Mouse (Mus musculus): Measurements from ENCODE around the gene Cym. TPM values are rescaled to one million over a fixed set of nuclear protein-coding genes. Genes with fewer than 3 reads are reported as not detected.

The Cym gene
- total and polyA plus RNA-seq, 2 experiments from 2014 or later = 0.22 to 0.53 TPM

- 72% methylated on average over 5 of the region's 5 CpGs for WGBS
These were observed 6.9 kb downstream of the Cym start for GRCm38 (mm10) chr3:107214606-107215005.

DNA sequence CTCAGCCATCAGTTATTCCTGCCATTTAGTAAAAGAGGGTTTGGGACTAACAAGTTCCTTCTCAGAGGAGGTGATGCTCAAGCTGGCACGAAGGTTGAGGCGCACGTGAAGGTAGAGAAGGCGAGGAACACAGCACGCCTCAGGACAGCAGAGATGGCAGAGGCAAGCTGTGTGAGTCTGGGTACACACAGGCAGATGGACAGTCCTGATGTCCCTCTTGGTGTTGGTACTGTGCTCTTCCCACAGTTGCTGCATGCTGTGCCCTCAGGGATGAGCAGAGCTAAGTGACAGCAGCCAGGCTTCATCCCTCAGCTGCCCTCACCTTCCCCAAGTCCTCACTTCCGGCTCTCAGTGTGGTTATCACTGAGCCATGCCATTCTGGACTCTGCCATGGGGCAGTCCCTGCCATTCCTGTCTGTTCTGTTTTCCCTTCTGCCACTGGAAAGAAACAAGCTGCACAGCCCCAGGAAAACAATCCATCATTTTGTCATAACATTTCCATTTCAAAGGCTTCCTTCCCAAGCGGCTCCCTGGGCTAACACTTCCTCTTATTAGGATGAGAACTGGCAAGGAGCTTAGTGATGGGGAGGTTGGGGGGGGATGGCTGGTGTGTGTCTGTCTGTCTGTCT lies 13.8 kb downstream of the Cym start:
- Histone ChIP-seq H3K4me3 (ENCODE audit: low read depth, low read length) (no peak overlapping the region), H3K27ac (ENCODE audit: low read depth) (no peak overlapping the region), H3K4me2 (ENCODE audit: low read depth, low read length) (no peak overlapping the region), H3K27me3 (ENCODE audit: control insufficient read depth, insufficient read depth, low read length) (no peaks in the 10 kb centered on the region), H3K36me3 (replicated peaks; ENCODE audit: control insufficient read depth, insufficient read depth, low read length) (no peaks in the 10 kb centered on the region), H3K4me1 (ENCODE audit: control insufficient read depth, insufficient read depth) (no peaks in the 10 kb centered on the region), H3K9me3 (replicated peaks; ENCODE audit: control insufficient read depth, low read length) (no peaks in the 10 kb centered on the region), H3K9ac (replicated peaks; ENCODE audit: low read depth, low read length) (no peak overlapping the region)
- DNase-seq (ENCODE audit: low spot score) = no peak
- ATAC-seq (ENCODE audit: insufficient read depth, low read depth) = no peak
- WGBS = 60% methylated on average over 7 of the region's 7 CpGs
- no peak for TF ChIP-seq CTCF (IDR thresholded peaks at IDR 0.05; ENCODE audit: low read depth)

More at GRCm38 (mm10) chr3:107214606-107215005, 6.9 kb downstream of the Cym start:
- Histone ChIP-seq H3K4me1 (ENCODE audit: control insufficient read depth, insufficient read depth) (no peaks in the 10 kb centered on the region), H3K4me3 (ENCODE audit: low read depth, low read length) (no peak overlapping the region), H3K4me2 (ENCODE audit: low read depth, low read length) (no peak overlapping the region), H3K27me3 (ENCODE audit: control insufficient read depth, insufficient read depth, low read length) (peaks cover 5% of the 10 kb centered on the region; the same call in 1 of the 2 replicates), H3K9ac (replicated peaks; ENCODE audit: low read depth, low read length) (no peak overlapping the region), H3K27ac (ENCODE audit: low read depth) (no peak overlapping the region), H3K36me3 (replicated peaks; ENCODE audit: control insufficient read depth, insufficient read depth, low read length) (no peaks in the 10 kb centered on the region), H3K9me3 (replicated peaks; ENCODE audit: control insufficient read depth, low read length) (no peaks in the 10 kb centered on the region)
- TF ChIP-seq CTCF (IDR thresholded peaks at IDR 0.05; ENCODE audit: low read depth) (no peak), EP300 (IDR thresholded peaks at IDR 0.05; ENCODE audit: low read depth) (no peak)
- DNase-seq (ENCODE audit: low spot score) (no peak), ATAC-seq (ENCODE audit: insufficient read depth, low read depth) (no peak)

DNA sequence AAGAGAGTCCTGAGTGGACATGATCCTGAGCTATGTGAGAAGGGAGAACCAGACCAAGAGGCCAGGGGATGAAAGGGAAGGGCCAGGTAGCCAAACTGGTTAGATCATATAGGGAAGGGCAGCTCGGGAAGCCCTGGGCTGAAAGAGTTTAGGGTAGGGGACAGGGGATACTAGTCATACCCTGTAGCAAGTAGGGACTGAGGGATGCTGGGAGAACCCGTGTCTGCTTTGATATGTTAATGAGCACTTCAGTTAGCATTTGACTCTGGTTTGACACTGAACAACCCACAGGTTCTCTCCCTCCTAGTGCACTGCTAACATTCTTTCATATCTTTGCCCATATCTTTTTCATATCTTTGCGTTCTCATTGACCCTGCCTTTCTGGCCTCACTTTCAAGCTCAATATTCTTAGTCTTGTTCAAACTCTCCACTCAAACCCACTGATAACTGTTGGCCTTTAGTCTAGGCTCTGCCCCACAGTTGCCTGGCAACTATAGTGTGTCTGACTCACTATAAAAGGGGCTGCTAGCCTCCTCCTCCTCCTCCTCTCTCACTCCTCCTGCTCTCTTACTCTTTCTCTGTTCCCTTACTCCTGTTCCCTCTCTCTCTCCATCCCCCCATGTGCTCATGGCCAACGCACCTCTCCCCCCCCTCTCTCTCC lies 14.9 kb downstream of the Cym start:
- no peak for DNase-seq (ENCODE audit: low spot score)
- TF ChIP-seq EP300 (IDR thresholded peaks at IDR 0.05; ENCODE audit: low read depth) (no peak), CTCF (IDR thresholded peaks at IDR 0.05; ENCODE audit: low read depth) (no peak)
- Histone ChIP-seq H3K27ac (ENCODE audit: low read depth) (no peak overlapping the region), H3K9me3 (replicated peaks; ENCODE audit: control insufficient read depth, low read length) (no peaks in the 10 kb centered on the region), H3K36me3 (replicated peaks; ENCODE audit: control insufficient read depth, insufficient read depth, low read length) (no peaks in the 10 kb centered on the region), H3K4me1 (ENCODE audit: control insufficient read depth, insufficient read depth) (no peaks in the 10 kb centered on the region), H3K4me2 (ENCODE audit: low read depth, low read length) (no peak overlapping the region), H3K27me3 (ENCODE audit: control insufficient read depth, insufficient read depth, low read length) (no peaks in the 10 kb centered on the region), H3K9ac (replicated peaks; ENCODE audit: low read depth, low read length) (no peak overlapping the region), H3K4me3 (ENCODE audit: low read depth, low read length) (no peak overlapping the region)
- no peak for ATAC-seq (ENCODE audit: insufficient read depth, low read depth)
- WGBS = 38% methylated on average over 4 of the region's 4 CpGs

GRCm38 (mm10) chr3:107205994-107206393 lies 15.5 kb downstream of the Cym start:
- WGBS = 9% methylated on average over 4 of the region's 4 CpGs
- peak; percentile 87 for TF ChIP-seq CTCF (IDR thresholded peaks at IDR 0.05; ENCODE audit: low read depth)
- TF ChIP-seq EP300 (IDR thresholded peaks at IDR 0.05; ENCODE audit: low read depth) = no peak
- Histone ChIP-seq H3K36me3 (replicated peaks; ENCODE audit: control insufficient read depth, insufficient read depth, low read length) (no peaks in the 10 kb centered on the region), H3K9me3 (replicated peaks; ENCODE audit: control insufficient read depth, low read length) (no peaks in the 10 kb centered on the region), H3K27ac (ENCODE audit: low read depth) (no peak overlapping the region), H3K4me1 (ENCODE audit: control insufficient read depth, insufficient read depth) (no peaks in the 10 kb centered on the region), H3K4me2 (ENCODE audit: low read depth, low read length) (no peak overlapping the region), H3K27me3 (ENCODE audit: control insufficient read depth, insufficient read depth, low read length) (no peaks in the 10 kb centered on the region), H3K4me3 (ENCODE audit: low read depth, low read length) (no peak overlapping the region), H3K9ac (replicated peaks; ENCODE audit: low read depth, low read length) (no peak overlapping the region)
- DNase-seq (ENCODE audit: low spot score) = peak; percentile 44
- ATAC-seq (ENCODE audit: insufficient read depth, low read depth) = no peak

- Histone ChIP-seq H3K4me3 (ENCODE audit: low read depth, low read length) (no peak overlapping the region), H3K27me3 (ENCODE audit: control insufficient read depth, insufficient read depth, low read length) (no peaks in the 10 kb centered on the region), H3K4me1 (ENCODE audit: control insufficient read depth, insufficient read depth) (no peaks in the 10 kb centered on the region), H3K36me3 (replicated peaks; ENCODE audit: control insufficient read depth, insufficient read depth, low read length) (no peaks in the 10 kb centered on the region), H3K4me2 (ENCODE audit: low read depth, low read length) (no peak overlapping the region), H3K9me3 (replicated peaks; ENCODE audit: control insufficient read depth, low read length) (no peaks in the 10 kb centered on the region), H3K27ac (ENCODE audit: low read depth) (no peak overlapping the region), H3K9ac (replicated peaks; ENCODE audit: low read depth, low read length) (no peak overlapping the region)
- no peak for TF ChIP-seq EP300 (IDR thresholded peaks at IDR 0.05; ENCODE audit: low read depth)
- TF ChIP-seq CTCF (IDR thresholded peaks at IDR 0.05; ENCODE audit: low read depth) = no peak
- DNase-seq (ENCODE audit: low spot score) (no peak), ATAC-seq (ENCODE audit: insufficient read depth, low read depth) (no peak)
These were observed 16.4 kb downstream of the Cym start for GRCm38 (mm10) chr3:107205170-107205569.

- no peaks in the 10 kb centered on the region for H3K9me3 ChIP-seq (replicated peaks; ENCODE audit: control insufficient read depth, low read length)
- no peak overlapping the region for H3K4me2 ChIP-seq (ENCODE audit: low read depth, low read length)
- ATAC-seq (ENCODE audit: insufficient read depth, low read depth) = no peak
- no peaks in the 10 kb centered on the region for H3K36me3 ChIP-seq (replicated peaks; ENCODE audit: control insufficient read depth, insufficient read depth, low read length)
- no peak for TF ChIP-seq EP300 (IDR thresholded peaks at IDR 0.05; ENCODE audit: low read depth)
- H3K4me1 ChIP-seq (ENCODE audit: control insufficient read depth, insufficient read depth) = no peaks in the 10 kb centered on the region
- WGBS = 74% methylated on average over 3 of the region's 3 CpGs
- no peaks in the 10 kb centered on the region for H3K27me3 ChIP-seq (ENCODE audit: control insufficient read depth, insufficient read depth, low read length)
- no peak for DNase-seq (ENCODE audit: low spot score)
- no peak overlapping the region for H3K27ac ChIP-seq (ENCODE audit: low read depth)
- no peak overlapping the region for H3K9ac ChIP-seq (replicated peaks; ENCODE audit: low read depth, low read length)
- no peak overlapping the region for H3K4me3 ChIP-seq (ENCODE audit: low read depth, low read length)
These were observed 17.1 kb downstream of the Cym start for GRCm38 (mm10) chr3:107204413-107204812.

All from heart, postnatal 0 days (tissue).